Mouse (Mus musculus) forebrain, embryonic 13.5 days (tissue): ENCODE results near the gene St5. TPM values are rescaled to one million over a fixed set of nuclear protein-coding genes. Genes with fewer than 3 reads are reported as not detected.

Experiments
- ATAC-seq: fragments of 200-750 bp; cut with Nextera tagmentation; 2 replicates; pipeline ENCODE4 v1.8.0; 2017
- H3K27ac ChIP-seq: fragments of 300-500 bp; sonication (generic); 2 replicates; pipeline ENCODE4 v1.5.1; 2015; ENCODE audit warnings: inconsistent platforms, mild to moderate bottlenecking, moderate library complexity
- H3K27me3 ChIP-seq: fragments of 300-500 bp; sonication (generic); 2 replicates; pipeline ENCODE4 v1.6.1; 2015; ENCODE audit warnings: mild to moderate bottlenecking, inconsistent platforms
- H3K36me3 ChIP-seq: fragments of 300-500 bp; sonication (generic); 2 replicates; pipeline ENCODE4 v1.6.1; 2015; ENCODE audit warnings: mild to moderate bottlenecking, inconsistent platforms; ENCODE audit not compliant: poor library complexity, severe bottlenecking
- H3K4me1 ChIP-seq: fragments of 300-500 bp; sonication (generic); 2 replicates; pipeline ENCODE4 v1.6.1; 2015; ENCODE audit warnings: inconsistent platforms
- H3K4me2 ChIP-seq: fragments of 300-500 bp; sonication (generic); 2 replicates; pipeline ENCODE4 v1.6.1; 2015; ENCODE audit warnings: inconsistent platforms, mild to moderate bottlenecking, moderate library complexity
- H3K4me3 ChIP-seq: fragments of 300-500 bp; sonication (generic); 2 replicates; pipeline ENCODE4 v1.5.1; 2015; ENCODE audit warnings: mild to moderate bottlenecking, inconsistent platforms
- H3K9ac ChIP-seq: fragments of 300-500 bp; sonication (generic); 2 replicates; pipeline ENCODE4 v1.6.1; 2015; ENCODE audit warnings: mild to moderate bottlenecking, inconsistent platforms
- H3K9me3 ChIP-seq: fragments of 300-500 bp; sonication (generic); replicated peaks from 2 replicates; pipeline ENCODE4 v1.6.1; 2016; ENCODE audit warnings: inconsistent platforms
- WGBS: fragments of 180-500 bp; shearing (Covaris S2); methylation state at CpG from one replicate; pipeline ENCODE4 v1.1.7; 2015; 5-methylcytosine and 5-hydroxymethylcytosine counted together
- polyA plus RNA-seq: library from polyadenylated mRNA; unstranded; fragments of >200 nt; fragmentation: Nextera tagmentation; extraction: Ambion mirVana; gene quantifications from 2 replicates; pipeline ENCODE4 v1.2.1, GENCODE M21; 2015

St5 gene
- polyA plus RNA-seq, 1 experiment from 2014 or later, result 12.0 TPM

DNA sequence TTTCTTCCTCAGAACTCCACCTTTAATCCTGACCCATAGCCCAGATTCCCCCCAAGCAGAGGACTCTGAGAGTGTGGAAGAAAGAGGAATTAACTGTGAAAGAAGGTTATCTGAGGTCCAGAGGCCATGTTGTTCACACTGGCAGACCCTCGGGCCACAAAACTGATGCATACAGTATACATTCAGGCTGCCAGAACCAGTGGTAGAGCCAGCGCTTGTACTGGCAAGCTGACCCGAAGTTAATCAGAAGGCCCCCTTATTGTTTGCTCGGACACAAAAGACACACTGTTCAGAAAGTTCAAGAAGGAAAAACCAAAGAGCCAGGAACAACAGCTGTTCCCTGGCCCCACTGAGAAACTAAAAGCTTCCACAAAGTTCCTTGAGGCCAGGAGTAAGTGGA is 88.5 kb downstream of the St5 start:
- no peaks in the 10 kb centered on the region for H3K9me3 ChIP-seq
- WGBS, result 6% methylated on average over 4 of the region's 4 CpGs

DNA sequence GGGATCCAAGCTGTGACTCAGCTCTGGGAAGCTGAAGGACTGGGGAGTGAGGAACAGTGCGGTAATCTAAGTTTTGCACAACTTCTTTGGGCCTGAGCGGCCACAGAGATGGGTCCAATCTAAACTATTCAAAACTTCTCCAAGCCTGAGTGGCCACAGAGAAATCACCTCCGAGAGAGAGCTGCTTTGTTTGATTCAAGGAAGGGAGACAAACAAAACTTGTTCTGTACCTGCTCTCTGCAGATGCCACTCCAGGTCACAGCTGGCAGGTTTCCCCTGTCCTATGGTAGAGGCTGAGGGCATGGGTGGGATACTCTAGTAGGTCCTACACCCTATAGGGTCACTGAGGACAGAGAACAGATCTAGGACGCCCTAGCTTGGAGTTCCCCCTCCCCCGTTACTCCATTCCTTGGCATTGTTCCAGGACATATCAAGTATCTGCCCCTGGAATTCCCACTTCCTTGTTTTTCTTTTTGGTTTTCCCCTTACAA is 89.8 kb downstream of the St5 start:
- Histone ChIP-seq H3K27ac (no peak overlapping the region), H3K4me3 (no peak overlapping the region), H3K27me3 (no peaks in the 10 kb centered on the region), H3K9me3 (no peaks in the 10 kb centered on the region), H3K36me3 (no peaks in the 10 kb centered on the region), H3K4me2 (no peak overlapping the region), H3K4me1 (peaks cover 64% of the 10 kb centered on the region), H3K9ac (no peak overlapping the region)
- 63% methylated on average over 5 of the region's 5 CpGs for WGBS
- no peak for ATAC-seq

More for the DNA sequence above, 88.5 kb downstream of the St5 start:
- H3K36me3 ChIP-seq, result no peaks in the 10 kb centered on the region
- H3K4me1 ChIP-seq, result peaks cover 62% of the 10 kb centered on the region
- peak overlapping the region; percentile 67 for H3K4me2 ChIP-seq
- H3K27me3 ChIP-seq, result no peaks in the 10 kb centered on the region
- no peak for ATAC-seq
- no peak overlapping the region for H3K4me3 ChIP-seq
- H3K27ac ChIP-seq, result peak overlapping the region; percentile 35
- no peak overlapping the region for H3K9ac ChIP-seq

DNA sequence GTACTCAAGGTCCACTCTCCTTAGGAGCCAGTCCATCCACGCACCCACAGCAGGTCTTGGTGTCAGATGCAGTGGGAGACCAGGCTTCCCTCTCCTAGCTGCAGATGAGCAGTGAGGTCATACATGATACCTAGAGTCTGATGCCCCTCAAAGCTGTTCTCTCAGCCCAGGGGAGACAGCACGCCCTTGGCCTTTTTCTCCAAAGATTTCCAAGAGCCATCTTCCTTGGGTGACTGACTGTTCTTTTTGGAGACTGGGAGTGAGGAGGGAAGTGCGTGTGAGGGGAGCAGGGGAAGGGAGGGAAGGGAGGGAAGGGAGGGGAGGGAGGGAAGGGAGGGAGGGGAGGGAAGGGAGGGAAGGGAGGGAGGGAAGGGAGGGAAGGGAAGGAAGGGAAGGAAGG is 90.4 kb downstream of the St5 start:
- Histone ChIP-seq H3K4me2 (no peak overlapping the region), H3K4me1 (peaks cover 64% of the 10 kb centered on the region), H3K9me3 (no peaks in the 10 kb centered on the region), H3K27me3 (no peaks in the 10 kb centered on the region), H3K9ac (no peak overlapping the region), H3K4me3 (no peak overlapping the region), H3K27ac (peak overlapping the region; percentile 44), H3K36me3 (no peaks in the 10 kb centered on the region)
- 89% methylated on average over 2 of the region's 3 CpGs for WGBS
- ATAC-seq, result no peak

DNA sequence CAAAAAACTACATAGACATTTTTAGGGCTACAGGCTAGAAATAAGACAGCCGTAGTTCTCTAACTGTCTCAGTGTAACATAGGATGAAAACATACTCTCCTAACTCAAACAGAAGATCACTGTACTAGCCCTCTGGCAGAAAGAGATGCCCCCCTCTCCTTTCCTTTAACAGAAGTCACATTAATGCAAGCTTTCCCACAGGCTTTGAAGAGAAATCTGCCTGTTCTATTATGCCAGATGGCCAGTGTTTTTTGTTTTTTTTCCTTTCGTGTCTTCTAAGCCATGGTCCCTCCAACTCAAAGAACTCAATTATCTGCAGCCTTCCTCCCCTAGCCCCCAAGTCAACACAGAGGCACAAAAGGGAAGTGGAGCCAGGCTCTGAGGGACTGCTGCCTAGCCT is 90.9 kb downstream of the St5 start:
- WGBS, result 26% methylated on average over 2 of the region's 2 CpGs
- H3K4me2 ChIP-seq, result no peak overlapping the region
- H3K36me3 ChIP-seq, result no peaks in the 10 kb centered on the region
- peak overlapping the region; percentile 44 for H3K27ac ChIP-seq
- no peaks in the 10 kb centered on the region for H3K27me3 ChIP-seq
- no peaks in the 10 kb centered on the region for H3K9me3 ChIP-seq
- H3K4me3 ChIP-seq, result no peak overlapping the region
- no peak for ATAC-seq
- no peak overlapping the region for H3K9ac ChIP-seq
- peaks cover 64% of the 10 kb centered on the region for H3K4me1 ChIP-seq

DNA sequence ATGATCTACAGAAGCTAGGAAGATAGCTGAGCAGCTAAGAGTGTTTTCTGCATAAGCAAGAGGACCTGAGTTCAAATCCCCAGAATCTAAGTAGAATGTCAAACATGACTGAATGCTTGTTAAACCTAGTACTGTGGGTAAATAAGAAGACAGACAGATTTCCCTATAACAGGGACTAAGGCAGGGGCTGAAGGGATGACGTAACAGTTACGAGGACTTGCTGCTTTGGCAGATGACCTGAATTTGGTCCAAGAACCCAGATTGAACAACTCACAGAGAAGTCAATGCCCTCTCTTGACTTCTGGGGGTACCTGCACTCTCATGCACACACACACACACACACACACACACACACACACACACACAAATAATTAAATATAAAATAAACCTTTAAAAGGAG is 93.1 kb downstream of the St5 start:
- H3K36me3 ChIP-seq, result no peaks in the 10 kb centered on the region
- H3K4me3 ChIP-seq, result no peak overlapping the region
- no peaks in the 10 kb centered on the region for H3K9me3 ChIP-seq
- H3K4me1 ChIP-seq, result peaks cover 43% of the 10 kb centered on the region
- no peak overlapping the region for H3K4me2 ChIP-seq
- no peak overlapping the region for H3K27ac ChIP-seq
- no peak overlapping the region for H3K9ac ChIP-seq
- ATAC-seq, result no peak
- 90% methylated on average over 2 of the region's 2 CpGs for WGBS
- H3K27me3 ChIP-seq, result no peaks in the 10 kb centered on the region

DNA sequence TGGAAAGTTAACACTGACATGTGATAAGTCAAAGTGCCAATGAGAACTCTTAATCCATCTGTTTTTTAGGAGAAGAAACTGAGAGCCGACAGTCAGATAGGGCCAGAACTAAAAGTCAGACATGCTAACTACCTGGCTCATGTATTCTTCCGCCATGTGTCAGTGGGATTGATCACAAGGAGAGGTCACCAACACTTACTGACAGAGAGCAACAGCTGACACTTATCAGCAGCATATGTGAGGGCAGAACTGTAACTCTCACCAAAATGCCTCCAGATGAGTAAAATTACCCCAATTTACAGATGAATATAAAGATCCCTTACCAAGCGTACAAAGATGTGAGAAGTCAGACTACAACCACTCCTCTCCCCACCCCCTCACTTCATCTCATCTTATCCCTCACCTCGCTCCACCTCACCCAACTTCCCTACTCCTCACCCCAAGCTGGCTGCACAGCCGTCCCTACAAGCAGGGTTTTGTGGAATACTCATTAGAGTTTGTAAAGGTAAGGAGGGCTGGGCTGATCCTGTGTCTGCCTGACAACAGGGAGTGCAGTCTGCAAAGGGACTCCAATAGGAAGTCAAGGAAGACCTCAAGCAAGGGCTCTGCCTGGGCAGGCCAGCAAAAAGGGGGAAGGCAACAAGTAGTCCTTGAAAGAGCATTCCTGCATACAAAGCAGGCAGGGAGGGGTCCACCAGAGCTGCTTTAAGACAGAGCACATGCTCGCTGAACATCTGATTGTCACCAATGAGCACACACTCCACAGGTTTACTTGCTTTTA is 93.7 kb downstream of the St5 start:
- no peak for ATAC-seq
- Histone ChIP-seq H3K27ac (no peak overlapping the region), H3K4me3 (no peak overlapping the region), H3K27me3 (no peaks in the 10 kb centered on the region), H3K9me3 (no peaks in the 10 kb centered on the region), H3K4me1 (peaks cover 38% of the 10 kb centered on the region), H3K36me3 (no peaks in the 10 kb centered on the region), H3K4me2 (no peak overlapping the region), H3K9ac (no peak overlapping the region)
- WGBS, result 54% methylated on average over 6 of the region's 6 CpGs

DNA sequence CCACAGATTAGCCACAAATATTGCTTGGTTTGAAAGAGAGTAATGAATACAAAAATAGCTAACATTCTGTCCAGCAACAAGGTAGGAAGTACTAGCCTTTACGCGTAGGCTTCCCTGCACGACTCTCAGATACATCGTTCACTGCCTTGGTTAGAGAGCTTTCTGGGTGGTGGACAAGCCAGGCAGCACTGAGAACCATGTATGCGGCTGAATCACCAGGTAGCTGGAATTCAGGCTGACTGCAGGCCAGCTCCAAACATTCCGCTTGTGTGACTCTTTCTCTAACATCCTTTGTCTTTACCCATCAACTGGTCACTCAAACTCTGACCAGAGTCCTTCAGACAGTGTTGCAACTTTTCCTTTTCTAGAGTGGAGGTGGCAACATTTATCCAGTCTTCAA is 94.6 kb downstream of the St5 start:
- no peaks in the 10 kb centered on the region for H3K27me3 ChIP-seq
- H3K9ac ChIP-seq, result no peak overlapping the region
- no peak overlapping the region for H3K27ac ChIP-seq
- WGBS, result 83% methylated on average over 6 of the region's 6 CpGs
- H3K36me3 ChIP-seq, result no peaks in the 10 kb centered on the region
- no peak for ATAC-seq
- no peak overlapping the region for H3K4me3 ChIP-seq
- peaks cover 28% of the 10 kb centered on the region for H3K4me1 ChIP-seq
- H3K9me3 ChIP-seq, result no peaks in the 10 kb centered on the region
- no peak overlapping the region for H3K4me2 ChIP-seq

DNA sequence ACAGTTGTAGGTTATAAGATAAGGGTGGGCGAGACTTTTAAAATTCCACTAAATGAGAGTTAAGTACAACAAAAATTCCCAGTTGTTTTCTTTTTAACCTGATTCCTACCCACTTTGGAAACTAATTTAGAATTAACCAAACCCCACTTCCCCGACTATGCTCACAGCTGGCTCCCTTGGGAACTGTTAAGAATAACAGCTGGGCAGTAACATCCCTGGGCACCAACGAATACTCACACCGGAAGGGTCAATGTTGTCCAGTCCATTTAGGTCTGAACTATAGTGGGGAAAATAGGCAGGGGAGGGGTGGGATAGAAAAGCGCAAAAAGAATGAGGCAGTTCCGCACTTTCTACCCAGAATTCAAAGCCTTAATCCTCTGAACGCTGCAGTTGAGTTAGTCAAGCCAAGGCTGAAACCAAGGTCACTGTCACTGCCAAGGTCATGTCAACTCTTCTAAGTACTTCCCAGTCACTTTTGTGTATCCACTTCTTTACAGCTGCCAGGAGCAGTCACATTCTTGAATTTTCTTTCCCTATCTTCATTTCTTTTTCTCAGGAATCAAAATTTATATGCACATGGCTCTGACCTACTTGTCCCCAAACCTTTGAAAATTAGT is 96.3 kb downstream of the St5 start:
- no peak overlapping the region for H3K4me2 ChIP-seq

DNA sequence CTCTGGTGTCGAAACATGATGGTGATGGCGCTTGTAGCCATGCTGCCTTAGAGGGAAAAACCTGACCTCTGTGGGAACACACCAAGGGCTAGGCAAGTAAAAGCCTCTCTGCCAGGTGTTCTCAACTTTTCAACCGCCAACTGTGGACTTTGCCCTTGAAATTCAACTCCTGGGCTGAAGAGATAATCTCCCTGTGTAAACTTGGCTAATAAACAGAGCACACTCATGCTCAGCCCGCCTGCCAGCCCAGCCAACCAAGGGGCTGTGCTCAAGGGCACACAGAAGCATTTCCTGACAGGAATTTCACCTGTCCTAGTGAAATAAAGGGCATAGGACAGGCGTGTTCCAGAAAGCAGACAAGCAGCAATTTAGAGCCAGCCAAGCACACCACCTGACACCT is 100.8 kb downstream of the St5 start:
- Histone ChIP-seq H3K36me3 (no peaks in the 10 kb centered on the region), H3K9ac (no peak overlapping the region), H3K4me1 (0 out of 2 replicates have a peak, but pooled peaks cover 6% of the 10 kb centered on the region), H3K9me3 (no peaks in the 10 kb centered on the region), H3K4me3 (no peak overlapping the region), H3K27ac (no peak overlapping the region), H3K4me2 (no peak overlapping the region), H3K27me3 (no peaks in the 10 kb centered on the region)
- no peak for ATAC-seq
- WGBS, result 77% methylated on average over 5 of the region's 5 CpGs

More for the DNA sequence above, 96.3 kb downstream of the St5 start:
- H3K27ac ChIP-seq, result no peak overlapping the region
- ATAC-seq, result no peak
- WGBS, result 85% methylated on average over 7 of the region's 7 CpGs
- no peaks in the 10 kb centered on the region for H3K27me3 ChIP-seq
- H3K4me1 ChIP-seq, result peaks cover 14% of the 10 kb centered on the region
- H3K9ac ChIP-seq, result no peak overlapping the region
- H3K4me3 ChIP-seq, result no peak overlapping the region
- H3K9me3 ChIP-seq, result no peaks in the 10 kb centered on the region
- no peaks in the 10 kb centered on the region for H3K36me3 ChIP-seq

DNA sequence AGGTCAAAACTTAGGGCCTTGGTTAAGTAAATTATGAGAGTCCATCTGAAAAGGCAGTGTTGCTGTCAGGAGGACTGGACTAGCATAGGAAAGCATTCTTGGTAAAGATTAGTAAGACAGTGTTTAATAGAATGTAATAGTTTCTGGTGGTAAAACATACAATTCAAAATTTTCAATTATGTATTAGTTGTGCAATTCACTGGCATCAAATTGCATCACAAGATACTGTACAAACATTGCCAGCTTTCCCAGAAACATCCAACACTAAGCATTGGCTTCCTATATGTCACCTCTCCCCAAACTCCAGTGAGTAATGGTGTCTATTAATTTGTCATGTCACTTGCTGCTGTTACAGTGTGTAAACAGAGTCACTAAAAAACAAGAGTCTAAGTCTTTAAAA is 101.4 kb downstream of the St5 start:
- no peak overlapping the region for H3K4me2 ChIP-seq
- no peaks in the 10 kb centered on the region for H3K27me3 ChIP-seq
- H3K27ac ChIP-seq, result no peak overlapping the region
- 0 out of 2 replicates have a peak, but pooled peaks cover 6% of the 10 kb centered on the region for H3K4me1 ChIP-seq
- no peak overlapping the region for H3K4me3 ChIP-seq
- H3K9me3 ChIP-seq, result no peaks in the 10 kb centered on the region
- ATAC-seq, result no peak
- no peaks in the 10 kb centered on the region for H3K36me3 ChIP-seq
- no peak overlapping the region for H3K9ac ChIP-seq

DNA sequence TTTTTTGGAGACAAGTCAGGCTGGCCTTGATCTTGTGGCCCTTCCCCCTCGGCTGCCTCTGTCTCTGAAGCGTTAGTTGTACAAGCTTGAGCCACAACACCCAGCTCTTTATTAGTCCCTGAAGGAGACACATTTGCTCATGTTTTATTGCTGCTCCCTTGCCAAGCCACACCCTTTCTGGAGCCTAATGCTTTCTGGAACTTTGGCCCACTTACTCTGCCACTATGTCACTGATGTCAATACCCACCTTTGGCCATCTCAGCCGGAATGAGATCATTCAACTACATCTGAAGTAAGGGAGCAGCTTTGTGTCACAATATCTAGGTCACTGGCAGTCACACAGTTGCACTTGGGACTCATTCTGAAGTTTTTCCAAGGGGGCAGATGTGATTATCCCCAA is 102.7 kb downstream of the St5 start:
- no peak overlapping the region for H3K9ac ChIP-seq
- 73% methylated on average over 3 of the region's 3 CpGs for WGBS

DNA sequence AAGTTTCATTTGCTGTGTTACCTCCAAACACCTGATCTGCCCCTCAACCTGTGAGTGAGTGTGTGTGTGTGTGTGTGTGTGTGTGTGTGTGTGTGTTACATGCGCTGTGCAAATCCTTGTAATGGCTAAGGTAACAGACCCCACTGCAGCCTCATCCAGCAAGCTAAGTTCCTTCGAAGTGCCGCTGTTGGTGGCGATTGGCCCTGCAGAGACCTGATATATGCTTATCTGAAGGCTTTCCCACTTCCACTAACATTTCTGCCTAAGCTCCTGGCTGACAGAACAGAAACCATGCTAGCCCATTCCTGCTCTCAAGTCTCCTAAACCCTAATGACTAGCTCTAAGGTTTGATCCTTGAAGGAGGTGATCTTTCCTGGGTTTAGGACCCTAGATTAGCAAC is 103.4 kb downstream of the St5 start:
- no peak for ATAC-seq
- Histone ChIP-seq H3K27me3 (no peaks in the 10 kb centered on the region), H3K36me3 (no peaks in the 10 kb centered on the region), H3K27ac (no peak overlapping the region), H3K9me3 (no peaks in the 10 kb centered on the region), H3K4me3 (no peak overlapping the region), H3K9ac (no peak overlapping the region), H3K4me1 (0 out of 2 replicates have a peak, but pooled peaks cover 6% of the 10 kb centered on the region), H3K4me2 (no peak overlapping the region)
- WGBS, result 96% methylated on average over 4 of the region's 4 CpGs

More for the DNA sequence above, 102.7 kb downstream of the St5 start:
- Histone ChIP-seq H3K27ac (no peak overlapping the region), H3K9me3 (no peaks in the 10 kb centered on the region), H3K27me3 (no peaks in the 10 kb centered on the region), H3K36me3 (no peaks in the 10 kb centered on the region), H3K4me1 (0 out of 2 replicates have a peak, but pooled peaks cover 6% of the 10 kb centered on the region), H3K4me3 (no peak overlapping the region), H3K4me2 (no peak overlapping the region)
- no peak for ATAC-seq
